Mouse (Mus musculus) limb, embryonic 10.5 days (tissue): ENCODE results near the gene Olfr645. TPM values are rescaled to one million over a fixed set of nuclear protein-coding genes. Genes with fewer than 3 reads are reported as not detected.

ENCODE experiments used
- DNase-seq: peaks from one replicate; pipeline ENCODE4 v3.0.0-alpha.2; 2017; ENCODE audit warnings: low spot score
- H3K27ac ChIP-seq: fragments of 300-500 bp; sonication (generic); 2 replicates; pipeline ENCODE4 v1.5.1; 2016; ENCODE audit warnings: mild to moderate bottlenecking
- H3K27me3 ChIP-seq: fragments of 300-500 bp; sonication (generic); 2 replicates; pipeline ENCODE4 v1.6.1; 2016; ENCODE audit warnings: low read depth, mild to moderate bottlenecking; ENCODE audit not compliant: poor library complexity, severe bottlenecking
- H3K36me3 ChIP-seq: fragments of 300-500 bp; sonication (generic); 2 replicates; pipeline ENCODE4 v1.6.1; 2016; ENCODE audit warnings: mild to moderate bottlenecking, moderate library complexity
- H3K4me1 ChIP-seq: fragments of 300-500 bp; sonication (generic); 2 replicates; pipeline ENCODE4 v1.6.1; 2016
- H3K4me3 ChIP-seq: fragments of 300-500 bp; sonication (generic); 2 replicates; pipeline ENCODE4 v1.5.1; 2016; ENCODE audit warnings: mild to moderate bottlenecking, moderate library complexity
- H3K9me3 ChIP-seq: fragments of 300-500 bp; sonication (generic); replicated peaks from 2 replicates; pipeline ENCODE4 v1.6.1; 2016; ENCODE audit warnings: mild to moderate bottlenecking
- WGBS: fragments of 180-500 bp; shearing (Covaris S2); methylation state at CpG from one replicate; pipeline ENCODE4 v1.1.7; 2016; 5-methylcytosine and 5-hydroxymethylcytosine counted together
- polyA plus RNA-seq: library from polyadenylated mRNA; unstranded; fragments of >200 nt; fragmentation: Nextera tagmentation; extraction: Ambion mirVana; gene quantifications from 2 replicates; pipeline ENCODE4 v1.2.1, GENCODE M21; 2016

Olfr645 gene
- not detected in 2 replicates for polyA plus RNA-seq

DNA sequence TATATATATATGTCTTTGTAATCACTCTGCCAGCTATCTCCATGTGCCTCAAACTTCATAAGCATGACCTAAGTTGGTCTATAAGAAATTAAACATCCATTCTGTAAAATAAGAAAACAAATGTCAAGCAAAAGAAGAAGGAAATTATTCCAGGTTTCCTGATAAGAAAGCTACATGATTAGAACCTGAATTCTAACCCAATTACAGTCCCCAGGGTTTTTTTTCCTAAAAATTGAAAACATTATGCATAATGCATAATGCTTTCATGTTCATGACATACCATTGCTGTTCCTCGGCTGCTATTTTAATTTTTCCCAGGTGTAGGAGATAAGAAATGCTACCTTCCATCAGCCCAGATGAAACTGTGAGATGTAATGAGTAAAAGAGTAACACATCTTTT is at the start of gene Olfr645:
Olfr645 (minus strand) TSS at position 101 of the 400 bp plus-strand sequence.
- no peaks in the 10 kb centered on the region for H3K27me3 ChIP-seq
- whole genome bisulfite sequencing = 83% methylated on average over 1 of the region's 1 CpGs
- H3K4me3 ChIP-seq = no peak within 1 kb of the TSS
- no peaks in the 10 kb centered on the region for H3K4me1 ChIP-seq
- DNase-seq = no peak
- no peaks in the 10 kb centered on the region for H3K36me3 ChIP-seq
- H3K27ac ChIP-seq = no peak within 1 kb of the TSS
- no peaks in the 10 kb centered on the region for H3K9me3 ChIP-seq

DNA sequence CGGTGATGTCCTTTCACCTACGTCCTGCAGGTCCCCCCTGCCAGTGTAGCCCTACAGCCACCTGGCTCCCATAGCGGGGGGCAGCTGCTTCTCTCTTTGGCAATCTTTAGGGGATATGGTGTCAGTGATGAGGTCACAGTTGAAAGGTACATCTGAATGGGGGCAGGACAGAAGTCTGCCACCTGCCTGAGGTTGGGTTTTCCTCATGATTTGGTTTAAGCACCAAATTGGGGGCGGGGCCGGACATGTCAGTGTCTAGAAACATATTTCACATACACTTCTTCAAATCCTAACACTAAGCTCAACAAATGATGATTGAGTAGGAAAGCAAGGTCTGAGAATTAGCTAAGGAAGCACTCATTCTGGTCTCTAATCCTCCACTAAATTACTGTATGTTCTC is 44.5 kb upstream of the Olfr645 start, which contains the start of gene Ubqln5:
Ubqln5 (minus strand) TSS at position 101 of the 400 bp plus-strand sequence.
- Histone ChIP-seq H3K27me3 (no peaks in the 10 kb centered on the region), H3K9me3 (no peaks in the 10 kb centered on the region), H3K4me1 (no peaks in the 10 kb centered on the region), H3K4me3 (no peak within 1 kb of the TSS), H3K27ac (no peak within 1 kb of the TSS), H3K36me3 (no peaks in the 10 kb centered on the region)
- 97% methylated on average over 5 of the region's 5 CpGs for WGBS
- no peak for DNase-seq

DNA sequence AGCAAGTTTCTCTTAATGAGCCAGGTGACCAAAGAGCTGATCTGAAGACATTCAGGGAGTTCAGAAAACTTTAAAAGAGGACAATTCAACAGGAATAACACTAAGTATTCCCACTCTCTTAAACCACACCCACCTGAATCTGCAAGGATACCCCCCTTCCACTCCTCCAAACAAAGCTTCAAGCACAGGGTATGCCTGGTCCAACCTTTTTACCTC is 19.4 kb upstream of the Olfr645 start, which contains the start of gene Olfr646:
Olfr646 (plus strand) TSS at position 117 of the 216 bp plus-strand sequence.
- Histone ChIP-seq H3K4me3 (no peak within 1 kb of the TSS), H3K9me3 (no peaks in the 10 kb centered on the region), H3K36me3 (no peaks in the 10 kb centered on the region), H3K27me3 (no peaks in the 10 kb centered on the region), H3K4me1 (no peaks in the 10 kb centered on the region), H3K27ac (no peak within 1 kb of the TSS)
- no peak for DNase-seq

DNA sequence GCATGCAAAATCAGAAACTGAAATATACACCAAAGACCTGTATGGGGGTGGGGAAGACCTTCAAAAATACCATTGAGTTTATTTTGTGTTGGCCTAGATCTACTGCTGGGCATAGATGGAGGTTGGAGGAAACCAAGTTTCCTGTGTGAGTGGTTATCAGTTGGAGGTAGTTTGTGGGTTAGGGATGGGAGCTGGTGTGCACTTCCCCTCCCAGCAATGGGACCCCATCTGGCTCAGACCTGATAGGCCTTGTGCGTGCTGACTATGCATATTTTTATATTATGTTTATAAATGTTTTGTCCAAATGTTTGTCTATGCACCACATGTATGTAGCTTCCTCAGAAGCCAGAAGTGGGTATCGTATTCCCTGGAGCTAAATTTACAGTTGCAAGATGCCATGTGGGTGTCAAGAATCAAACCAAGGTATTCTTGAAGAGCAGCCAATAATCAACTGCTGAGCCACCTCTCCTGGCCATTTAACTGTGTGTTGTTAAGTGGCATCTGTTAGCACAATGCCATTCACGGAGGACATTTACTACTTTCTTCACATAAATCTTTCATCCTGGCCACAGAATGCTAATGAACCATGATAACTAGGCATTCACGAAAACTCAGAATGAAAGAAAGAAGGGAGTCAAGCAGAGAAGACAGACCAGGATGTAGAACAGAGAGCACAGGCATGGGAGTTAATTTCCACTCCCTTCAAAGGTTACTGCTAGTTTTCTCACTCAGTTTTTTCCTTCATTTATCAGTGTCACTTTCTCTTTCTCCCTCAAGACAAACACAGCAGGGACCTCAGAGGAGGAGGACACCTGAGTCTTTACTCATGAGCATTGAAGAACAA is 18.9 kb upstream of the Olfr645 start:
- no peaks in the 10 kb centered on the region for H3K27me3 ChIP-seq
- WGBS = 55% methylated on average over 4 of the region's 4 CpGs
- H3K4me3 ChIP-seq = no peak overlapping the region
- H3K4me1 ChIP-seq = no peaks in the 10 kb centered on the region
- no peaks in the 10 kb centered on the region for H3K36me3 ChIP-seq
- no peaks in the 10 kb centered on the region for H3K9me3 ChIP-seq
- no peak overlapping the region for H3K27ac ChIP-seq
- DNase-seq = no peak

DNA sequence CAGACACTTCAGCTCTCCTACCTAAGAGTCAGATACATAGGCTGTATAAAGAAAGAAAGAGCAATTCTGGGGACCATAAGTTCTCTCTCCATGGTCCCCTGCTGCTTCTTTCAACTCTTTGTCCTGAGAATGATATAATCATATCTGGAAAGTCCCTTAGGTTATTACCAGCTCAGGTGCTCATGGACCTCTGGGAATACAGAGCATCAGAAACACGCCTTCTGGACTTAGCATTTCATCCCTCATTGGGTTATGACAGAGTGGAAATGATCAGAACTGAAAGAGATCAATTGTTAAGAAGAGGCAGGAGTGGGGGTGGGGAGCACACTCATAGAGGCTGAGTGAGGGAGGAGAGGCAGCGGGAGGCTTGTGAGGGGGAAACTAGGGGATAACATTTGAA is 13.5 kb downstream of the Olfr645 start, which contains the start of gene Olfr644:
Olfr644 (minus strand) TSS at position 101 of the 400 bp plus-strand sequence.
- no peak for DNase-seq
- 83% methylated on average over 2 of the region's 2 CpGs for WGBS
- no peaks in the 10 kb centered on the region for H3K36me3 ChIP-seq

DNA sequence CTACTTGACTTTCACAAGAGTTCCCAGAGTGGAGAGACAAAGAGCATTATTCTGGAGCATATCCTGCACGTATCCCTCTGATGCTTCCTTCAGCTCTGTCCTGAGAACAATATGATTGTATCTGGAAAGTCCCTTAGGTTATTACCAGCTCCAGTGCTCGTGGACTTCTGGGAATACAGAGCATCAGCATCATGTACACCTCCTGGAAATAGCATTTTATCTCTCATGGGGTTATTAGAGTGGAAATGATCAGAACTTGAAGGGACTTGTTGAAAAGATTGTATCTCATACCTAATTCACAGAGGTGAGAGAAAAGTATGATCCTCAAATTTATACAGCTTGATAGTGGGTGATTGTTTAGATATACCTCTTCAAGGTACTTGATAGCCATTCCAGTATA is 23.9 kb downstream of the Olfr645 start, which contains the start of gene 4930516K23Rik:
4930516K23Rik (minus strand) TSS at position 101 of the 400 bp plus-strand sequence.
- Histone ChIP-seq H3K27ac (no peak within 1 kb of the TSS), H3K9me3 (no peaks in the 10 kb centered on the region), H3K4me3 (no peak within 1 kb of the TSS), H3K36me3 (no peaks in the 10 kb centered on the region), H3K4me1 (no peaks in the 10 kb centered on the region), H3K27me3 (no peaks in the 10 kb centered on the region)
- WGBS = 68% methylated on average over 2 of the region's 2 CpGs
- DNase-seq = no peak

More for the DNA sequence above, 13.5 kb downstream of the Olfr645 start, which contains the start of gene Olfr644:
- no peak within 1 kb of the TSS for H3K27ac ChIP-seq
- no peaks in the 10 kb centered on the region for H3K9me3 ChIP-seq
- H3K27me3 ChIP-seq = no peaks in the 10 kb centered on the region
- no peak within 1 kb of the TSS for H3K4me3 ChIP-seq
- H3K4me1 ChIP-seq = no peaks in the 10 kb centered on the region

DNA sequence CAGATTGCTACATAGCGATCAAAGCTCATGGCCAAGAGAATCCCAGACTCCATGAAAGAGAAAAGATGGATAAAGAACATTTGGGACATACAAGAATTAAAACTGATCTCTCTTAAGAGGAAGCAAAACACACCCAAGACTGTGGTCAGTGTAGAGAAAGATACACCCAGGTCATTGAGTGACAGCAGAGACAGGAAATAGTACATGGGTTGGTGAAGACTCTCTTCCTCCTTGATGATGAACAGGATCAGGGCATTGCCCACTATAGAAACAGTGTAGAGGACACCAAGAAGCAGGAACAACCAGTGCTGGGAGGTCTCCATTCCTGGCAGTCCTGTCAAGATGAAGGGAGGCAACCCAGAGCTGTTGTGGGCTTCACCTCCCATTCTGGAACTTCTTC is 26.1 kb downstream of the Olfr645 start:
- DNase-seq = no peak
- H3K4me3 ChIP-seq = no peak overlapping the region
- 76% methylated on average over 1 of the region's 1 CpGs for WGBS

DNA sequence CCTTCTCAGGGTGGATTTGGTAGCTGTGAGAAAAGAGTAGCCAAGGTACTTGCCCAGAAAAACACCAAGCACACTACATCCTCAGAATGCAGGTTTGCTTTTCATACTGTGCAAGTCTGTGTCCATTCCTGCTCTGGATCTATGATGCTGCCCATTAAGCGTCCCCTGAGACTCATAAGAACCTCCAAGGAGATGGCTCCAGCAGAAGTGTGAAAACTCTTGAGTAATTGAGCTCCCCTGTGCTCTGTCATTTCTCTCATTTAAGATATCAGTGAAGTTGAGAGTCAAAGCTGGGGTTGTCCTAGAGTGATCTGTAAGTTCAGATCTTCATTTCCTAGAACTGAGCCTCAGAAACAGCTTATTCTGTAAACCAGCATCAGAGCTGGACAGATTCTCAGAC is 32.7 kb downstream of the Olfr645 start, which contains the start of gene Olfr642:
Olfr642 (minus strand) TSS at position 101 of the 400 bp plus-strand sequence.
- Histone ChIP-seq H3K36me3 (no peaks in the 10 kb centered on the region), H3K27ac (no peak within 1 kb of the TSS), H3K4me1 (no peaks in the 10 kb centered on the region), H3K9me3 (no peaks in the 10 kb centered on the region), H3K4me3 (no peak within 1 kb of the TSS), H3K27me3 (no peaks in the 10 kb centered on the region)
- 78% methylated on average over 1 of the region's 1 CpGs for WGBS
- no peak for DNase-seq

More for the DNA sequence above, 26.1 kb downstream of the Olfr645 start:
- H3K4me1 ChIP-seq = no peaks in the 10 kb centered on the region
- H3K36me3 ChIP-seq = no peaks in the 10 kb centered on the region
- no peak overlapping the region for H3K27ac ChIP-seq
- no peaks in the 10 kb centered on the region for H3K27me3 ChIP-seq
- no peaks in the 10 kb centered on the region for H3K9me3 ChIP-seq

DNA sequence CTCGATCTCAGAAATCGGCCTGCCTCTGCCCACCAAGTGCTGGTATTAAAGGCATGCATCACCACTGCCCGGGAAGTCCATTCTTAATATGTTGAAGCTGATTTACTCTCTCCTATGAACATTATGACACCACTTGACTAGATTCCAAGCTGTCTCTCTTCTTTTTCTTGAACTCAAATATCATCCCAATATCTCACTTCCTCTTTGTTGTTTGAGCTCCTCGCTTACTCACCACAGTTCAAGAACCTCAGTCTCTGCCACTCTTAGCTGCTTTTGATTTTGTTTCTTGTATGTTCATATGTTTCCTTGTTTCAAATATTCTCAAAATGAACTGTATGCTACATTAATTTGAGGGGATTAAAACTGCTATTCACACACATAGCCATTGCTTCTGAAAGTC is 34.5 kb downstream of the Olfr645 start:
- no peaks in the 10 kb centered on the region for H3K36me3 ChIP-seq
- WGBS = 88% methylated on average over 4 of the region's 4 CpGs

DNA sequence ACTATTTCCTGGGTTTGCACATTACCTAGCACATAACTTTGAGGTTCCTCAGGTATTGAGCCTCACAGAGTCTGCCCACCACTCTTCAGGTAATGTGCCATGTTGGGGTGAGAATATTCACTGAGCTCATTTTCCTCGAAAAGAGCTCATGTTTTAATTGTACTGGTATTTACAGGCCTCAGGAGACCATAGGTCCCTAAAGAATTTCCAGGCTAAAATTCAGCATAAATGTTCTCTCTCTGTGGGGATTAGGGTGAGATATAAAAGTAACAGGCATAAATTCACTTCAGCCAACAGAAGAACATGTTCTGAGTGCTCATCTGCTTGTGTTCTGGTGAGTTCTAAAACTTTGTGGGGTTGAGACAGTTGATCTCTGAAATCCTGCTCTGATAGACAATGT is 50.1 kb downstream of the Olfr645 start, which contains the start of gene Olfr641:
Olfr641 (plus strand) TSS at position 301 of the 400 bp plus-strand sequence.
- 69% methylated on average over 1 of the region's 1 CpGs for WGBS
- Histone ChIP-seq H3K4me1 (no peaks in the 10 kb centered on the region), H3K27ac (no peak within 1 kb of the TSS), H3K4me3 (no peak within 1 kb of the TSS), H3K27me3 (no peaks in the 10 kb centered on the region), H3K9me3 (no peaks in the 10 kb centered on the region), H3K36me3 (no peaks in the 10 kb centered on the region)
- no peak for DNase-seq

More for the DNA sequence above, 34.5 kb downstream of the Olfr645 start:
- Histone ChIP-seq H3K27ac (no peak overlapping the region), H3K4me1 (no peaks in the 10 kb centered on the region), H3K9me3 (no peaks in the 10 kb centered on the region), H3K4me3 (no peak overlapping the region), H3K27me3 (no peaks in the 10 kb centered on the region)
- no peak for DNase-seq

Other genes starting within 250 kb of the Olfr645 start
- gene Hbb-bh2, start 244.9 kb downstream of the Olfr645 start, polyA plus RNA-seq = 0.29 TPM in 1 of 2 replicates, not detected in the other
- gene Hbb-bh1, start 242.3 kb downstream of the Olfr645 start, polyA plus RNA-seq = 2,391 and 3,747 TPM in 2 replicates
- gene Hbb-y, start 232.2 kb downstream of the Olfr645 start, polyA plus RNA-seq = 6,719 and 7,575 TPM in 2 replicates
- gene Olfr66, start 199.2 kb downstream of the Olfr645 start, polyA plus RNA-seq = not detected in 2 replicates
- not detected in 2 replicates for gene Olfr64, start 191.0 kb downstream of the Olfr645 start, polyA plus RNA-seq
- not detected in 2 replicates for gene Olfr65, start 182.0 kb downstream of the Olfr645 start, polyA plus RNA-seq
- gene Olfr631, start 156.6 kb downstream of the Olfr645 start, polyA plus RNA-seq = not detected in 2 replicates
- not detected in 2 replicates for gene Olfr632, start 151.1 kb downstream of the Olfr645 start, polyA plus RNA-seq
- gene Olfr633, start 141.0 kb downstream of the Olfr645 start, polyA plus RNA-seq = not detected in 2 replicates
- gene Olfr635, start 114.3 kb downstream of the Olfr645 start, polyA plus RNA-seq = not detected in 2 replicates
- not detected in 2 replicates for gene Olfr638, start 86.7 kb downstream of the Olfr645 start, polyA plus RNA-seq
- 0.03 TPM in 1 of 2 replicates, not detected in the other for gene Olfr639, start 68.2 kb downstream of the Olfr645 start, polyA plus RNA-seq
- not detected in 2 replicates for gene Olfr640, start 59.9 kb downstream of the Olfr645 start, polyA plus RNA-seq
- not detected in 2 replicates for gene Olfr641, start 50.0 kb downstream of the Olfr645 start, polyA plus RNA-seq
- gene Olfr642, start 32.8 kb downstream of the Olfr645 start, polyA plus RNA-seq = not detected in 2 replicates
- not detected in 2 replicates for gene 4930516K23Rik, start 24.0 kb downstream of the Olfr645 start, polyA plus RNA-seq
- gene Olfr644, start 13.6 kb downstream of the Olfr645 start, polyA plus RNA-seq = not detected in 2 replicates
- not detected in 2 replicates for gene Olfr646, start 19.4 kb upstream of the Olfr645 start, polyA plus RNA-seq
- not detected in 2 replicates for gene Ubqln5, start 44.4 kb upstream of the Olfr645 start, polyA plus RNA-seq
- gene Olfr643, start 51.9 kb upstream of the Olfr645 start, polyA plus RNA-seq = not detected in 2 replicates
- not detected in 2 replicates for gene Ubqln3, start 57.8 kb upstream of the Olfr645 start, polyA plus RNA-seq
- gene Ubqlnl, start 65.1 kb upstream of the Olfr645 start, polyA plus RNA-seq = not detected in 2 replicates
- not detected in 2 replicates for gene Olfm5, start 79.4 kb upstream of the Olfr645 start, polyA plus RNA-seq
- 0.16 and 0.29 TPM in 2 replicates for gene Olfr648, start 97.9 kb upstream of the Olfr645 start, polyA plus RNA-seq
- not detected in 2 replicates for gene Olfr649, start 110.5 kb upstream of the Olfr645 start, polyA plus RNA-seq
- 6.4 and 7.0 TPM in 2 replicates for gene Trim6, start 133.3 kb upstream of the Olfr645 start, polyA plus RNA-seq
- gene Trim34a, start 159.0 kb upstream of the Olfr645 start, polyA plus RNA-seq = 0.31 and 0.91 TPM in 2 replicates
- gene Trim5, start 202.6 kb upstream of the Olfr645 start, polyA plus RNA-seq = not detected in 2 replicates
- gene Trim12a, start 230.0 kb upstream of the Olfr645 start, polyA plus RNA-seq = 1.7 and 2.3 TPM in 2 replicates
- gene Trim34b, start 244.0 kb upstream of the Olfr645 start, polyA plus RNA-seq = not detected in 2 replicates